Mouse (Mus musculus): ENCODE measurements around the gene Tomm34. TPM values are rescaled to one million over a fixed set of nuclear protein-coding genes. Genes with fewer than 3 reads are reported as not detected.

Gene Tomm34
- total RNA-seq (2021), result 100 to 1,000 TPM in 1 of 2 experiments, 10 to 100 TPM in 1; 99.4 to 114 TPM

DNA sequence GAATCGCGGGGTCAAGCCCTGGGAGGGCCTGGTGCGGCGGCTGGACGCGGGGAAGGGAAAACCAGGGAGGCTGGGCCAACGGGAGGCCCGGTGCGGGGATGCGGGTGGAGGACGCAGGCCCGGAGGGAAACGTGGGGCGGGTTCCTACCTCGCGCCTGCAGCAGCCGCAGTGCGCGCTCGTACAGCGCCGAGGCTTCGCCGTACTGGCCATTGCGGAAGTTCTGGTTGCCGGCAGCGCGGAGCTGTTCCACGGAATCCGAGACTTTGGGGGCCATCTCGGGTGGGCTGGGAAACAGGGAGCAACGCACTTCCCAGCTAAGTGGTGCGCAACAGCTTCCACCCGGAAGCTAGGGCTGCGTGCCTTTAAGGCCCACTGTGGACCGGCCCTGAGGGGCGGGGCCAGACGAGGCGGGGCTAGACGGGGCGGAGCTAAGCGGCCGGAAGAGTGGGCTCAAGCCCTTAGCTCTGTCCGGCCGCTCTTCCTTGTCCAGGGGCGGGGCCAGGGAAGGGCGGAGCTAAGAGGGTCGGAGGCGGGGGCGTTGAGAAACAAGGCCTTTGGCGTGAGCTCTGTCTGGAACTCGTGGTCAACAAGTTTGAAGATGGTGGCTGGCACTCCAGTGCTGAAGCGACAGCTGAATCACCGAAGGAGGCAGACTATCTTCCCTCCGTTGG, at the start of gene Tomm34:
TSS of gene Tomm34 (minus strand) at position 405 of the 672 bp plus-strand sequence.
- peak; percentile 88 to 90 for DNase-seq

DNA sequence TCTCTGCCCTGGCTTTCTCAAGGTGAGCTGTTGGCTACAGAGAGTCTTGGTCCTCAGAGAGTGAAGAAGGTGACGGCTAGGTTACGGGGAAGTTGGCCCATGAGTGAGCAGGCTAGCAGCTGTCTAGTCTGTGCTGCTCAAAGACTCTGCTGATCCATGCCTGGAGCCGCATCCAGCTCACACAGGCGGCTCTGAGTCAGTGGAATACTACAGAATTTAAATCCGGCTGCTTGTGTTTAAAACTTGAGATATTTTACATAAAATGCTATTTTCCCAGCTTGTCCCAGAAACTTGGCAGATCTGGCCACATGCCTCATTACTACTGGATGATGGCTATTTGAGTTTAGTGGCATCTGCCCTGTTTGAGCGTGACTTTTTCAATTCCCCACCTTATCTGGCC, 48.5 kb upstream of the Tomm34 start:
- no peak for DNase-seq

DNA sequence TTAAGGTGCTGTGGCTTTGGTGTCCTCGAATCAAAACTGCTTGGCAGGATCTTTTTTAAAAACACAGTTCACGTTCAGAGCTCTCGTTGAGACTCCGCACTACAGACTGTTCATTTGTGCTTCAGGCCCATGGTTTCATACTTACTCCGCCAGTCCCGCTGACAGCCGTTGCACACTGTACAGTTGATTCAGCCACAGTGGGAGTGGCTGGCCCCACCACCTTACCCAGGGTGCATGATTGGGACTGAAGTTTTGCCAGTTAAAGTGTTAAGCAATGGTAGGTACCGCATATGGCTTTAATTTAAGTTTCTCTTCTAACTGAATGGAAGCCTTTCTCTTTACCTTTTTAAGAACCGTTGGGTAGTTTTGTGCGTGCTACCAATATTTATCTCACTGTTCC, 44.6 kb upstream of the Tomm34 start:
- DNase-seq, result no peak

DNA sequence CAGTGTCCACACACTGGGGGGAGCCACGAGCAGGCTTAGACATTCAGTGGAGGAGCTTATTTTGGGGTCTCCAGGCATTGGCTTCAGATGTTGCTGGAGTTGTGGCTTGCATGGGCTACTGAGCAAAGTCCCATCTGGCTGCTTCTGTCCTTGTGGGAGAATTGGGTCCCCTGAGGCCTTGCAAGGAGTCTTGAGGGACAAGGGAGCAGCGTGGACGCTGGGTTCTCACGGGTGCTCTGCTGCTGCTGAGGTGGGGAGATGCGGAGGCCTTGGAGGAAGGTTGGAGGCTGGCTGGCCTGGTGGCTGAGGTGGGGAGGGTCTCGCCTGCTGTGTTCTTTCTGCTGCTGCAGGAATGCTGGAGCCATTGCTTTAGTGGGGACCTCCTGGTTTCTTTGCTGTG, 43.1 kb upstream of the Tomm34 start:
- DNase-seq, result no peak

GRCm38 (mm10) chr2:164111546-164111945, 40.6 kb upstream of the Tomm34 start:
- DNase-seq, result no peak

DNA sequence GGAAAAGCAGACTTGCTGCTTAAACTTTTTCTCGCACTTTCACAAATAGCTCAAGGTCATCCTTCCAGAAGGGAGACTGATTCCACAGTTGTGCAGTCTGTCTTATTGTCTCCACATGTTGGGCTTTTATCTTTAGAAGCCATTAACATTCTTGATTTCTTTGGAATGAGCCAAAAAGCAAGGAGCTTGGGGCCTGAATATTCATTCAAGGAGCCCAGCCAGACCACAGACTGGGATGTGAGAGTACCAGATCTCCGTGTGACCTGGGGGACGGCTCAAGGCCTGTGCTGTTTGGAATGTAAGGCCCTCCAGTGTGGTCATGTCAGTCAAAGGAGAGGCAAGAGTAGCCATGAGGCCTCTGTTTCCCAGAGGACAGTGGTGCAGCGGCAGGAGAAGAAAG, 37.5 kb upstream of the Tomm34 start:
- DNase-seq, result no peak

DNA sequence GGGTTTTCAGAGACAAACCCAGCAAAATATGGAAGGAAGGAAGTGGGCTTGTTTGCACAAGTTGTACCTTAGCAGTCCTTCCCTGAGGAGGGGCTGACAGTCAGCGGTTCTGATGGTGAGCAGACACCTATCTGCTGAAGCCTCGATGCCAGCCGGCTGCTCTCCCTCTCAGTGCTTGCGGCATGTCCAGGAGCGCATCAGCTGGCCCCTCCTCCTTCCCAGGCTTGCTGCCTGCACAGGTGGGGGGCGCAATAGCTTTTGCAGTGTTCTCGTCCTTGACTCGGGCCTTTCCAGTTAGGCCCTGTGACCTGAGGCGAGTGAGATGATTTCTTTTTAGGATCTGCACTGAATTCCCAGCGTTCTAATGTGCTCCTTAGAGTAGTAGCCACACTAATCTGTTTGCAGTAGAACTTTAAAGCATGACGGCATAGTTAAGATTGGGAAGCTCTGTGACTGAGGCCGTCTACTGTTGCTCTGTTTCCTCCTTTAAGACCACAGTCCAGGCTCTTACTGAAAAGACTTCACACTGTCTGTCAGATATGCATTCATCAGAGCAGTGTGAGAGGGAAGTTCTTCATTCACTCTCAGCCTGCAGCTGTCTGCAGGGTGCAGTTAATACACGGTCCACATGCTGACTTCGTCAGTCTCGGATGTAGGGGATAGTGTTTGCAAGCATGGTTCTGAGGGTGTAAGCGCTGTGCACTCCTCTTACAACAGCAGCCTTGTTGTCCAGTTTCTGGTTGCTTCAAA, 36.3 kb upstream of the Tomm34 start:
- no peak for DNase-seq

DNA sequence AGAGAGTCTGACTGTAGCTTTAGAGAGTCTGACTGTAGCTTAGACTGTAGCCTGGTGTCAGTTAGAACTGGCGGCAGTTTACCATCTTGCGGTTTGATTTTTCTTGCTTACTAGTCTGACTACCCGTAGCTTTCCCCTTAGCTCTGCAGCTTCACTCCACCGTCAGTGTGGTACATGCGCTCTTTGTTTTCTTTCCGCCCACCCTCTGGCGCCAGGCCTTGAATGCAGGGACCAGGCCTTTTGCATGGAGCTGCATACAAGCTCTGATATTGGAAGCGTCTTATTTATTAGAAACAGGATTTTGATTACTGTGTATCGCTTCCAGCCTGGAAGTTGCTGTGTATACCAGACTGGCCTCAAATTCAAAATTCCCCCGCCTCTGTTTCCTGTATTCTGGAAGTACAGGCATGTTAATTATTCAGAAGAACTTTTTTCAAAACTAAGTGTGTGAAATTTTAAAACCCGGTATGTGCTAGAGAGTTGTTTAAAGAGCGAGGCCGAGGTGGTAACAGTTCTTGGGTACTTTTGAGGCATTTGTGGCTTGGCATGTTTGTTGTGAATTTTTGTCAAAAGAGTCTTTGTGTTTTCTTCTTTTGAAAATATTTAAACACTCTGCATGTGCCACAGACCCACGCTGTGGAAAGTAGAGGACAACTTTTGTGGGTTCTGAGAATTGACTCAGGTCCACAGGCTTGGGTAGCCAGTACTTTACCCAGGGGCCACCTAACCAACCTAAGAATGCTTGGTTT, 35.5 kb upstream of the Tomm34 start:
- peak; percentile 54 to 58 for DNase-seq

- DNase-seq, result peak; percentile 50 to 62
Observed at GRCm38 (mm10) chr2:164103501-164103900, 32.5 kb upstream of the Tomm34 start.

DNA sequence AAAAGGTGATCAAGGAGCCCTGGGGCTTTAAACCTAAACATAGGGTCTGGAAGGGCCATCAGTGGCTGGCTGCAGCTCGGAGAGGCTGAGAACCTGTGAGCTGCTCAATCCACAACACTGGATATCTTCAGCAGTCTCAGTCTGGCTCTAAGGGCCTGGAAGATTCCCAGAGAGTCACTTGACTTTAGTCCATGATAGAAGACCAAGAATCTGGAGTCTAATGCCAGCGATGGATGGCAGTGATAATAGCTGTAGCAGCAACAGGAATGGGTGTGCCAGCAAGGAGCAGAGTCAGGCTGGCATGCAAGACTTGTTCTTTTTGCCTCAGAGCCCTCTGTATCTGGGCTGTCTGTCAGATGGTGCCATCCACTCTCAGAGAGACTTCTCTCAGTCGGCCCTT, 31.4 kb upstream of the Tomm34 start:
- DNase-seq, result no peak

DNA sequence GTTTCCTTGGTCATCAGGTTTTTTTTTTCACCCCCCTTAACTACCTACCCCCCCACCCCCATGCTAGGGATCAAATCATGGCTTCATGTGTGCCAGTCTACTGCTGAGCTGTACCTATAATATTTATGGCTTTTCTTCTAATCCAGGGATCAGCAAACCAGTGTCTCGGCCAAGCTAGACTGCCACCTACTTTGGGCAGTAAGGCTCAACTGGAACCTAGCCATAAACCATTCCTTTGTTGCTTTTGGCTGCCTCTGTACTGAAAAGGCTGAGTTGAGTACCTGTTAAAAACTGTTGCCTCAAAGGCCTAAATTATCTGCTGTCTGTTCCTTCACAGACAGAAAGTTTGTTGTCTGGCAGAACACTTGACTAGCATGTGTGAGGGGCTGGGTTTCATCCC, 31.0 kb upstream of the Tomm34 start:
- no peak for DNase-seq

DNA sequence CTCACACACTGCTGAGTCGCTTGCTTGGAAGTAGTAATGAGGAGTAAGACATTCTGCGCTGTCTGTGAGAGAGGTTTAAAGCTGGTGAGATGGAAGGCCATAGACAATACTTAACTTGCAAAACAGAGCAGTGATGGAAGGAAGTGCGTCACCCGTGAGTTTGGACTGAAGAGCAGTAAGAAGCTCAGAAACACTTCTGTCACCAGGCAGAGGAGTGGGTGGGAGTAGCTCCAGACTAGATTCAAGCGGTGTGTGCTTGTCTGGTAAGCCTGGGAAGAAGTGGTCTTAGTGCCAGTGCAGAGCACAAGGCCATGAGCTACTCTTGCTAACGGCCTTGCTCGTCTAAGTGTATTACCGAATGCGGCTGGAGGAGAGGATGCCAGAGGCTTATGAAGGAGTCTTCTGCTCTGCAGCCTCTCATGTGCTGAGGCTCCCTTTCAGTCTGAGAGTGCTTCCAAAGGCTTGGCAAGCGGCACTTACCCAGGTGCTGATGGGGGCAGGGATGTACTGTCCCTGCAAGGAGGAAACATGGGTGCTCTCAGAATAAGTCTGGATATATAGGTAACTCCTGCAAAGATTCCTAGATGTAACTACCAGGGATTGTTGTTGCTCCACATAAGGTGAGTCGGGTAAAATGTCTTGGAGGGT, 27.8 kb upstream of the Tomm34 start:
- peak in 1 of 2 experiments; percentile 32 for DNase-seq

DNA sequence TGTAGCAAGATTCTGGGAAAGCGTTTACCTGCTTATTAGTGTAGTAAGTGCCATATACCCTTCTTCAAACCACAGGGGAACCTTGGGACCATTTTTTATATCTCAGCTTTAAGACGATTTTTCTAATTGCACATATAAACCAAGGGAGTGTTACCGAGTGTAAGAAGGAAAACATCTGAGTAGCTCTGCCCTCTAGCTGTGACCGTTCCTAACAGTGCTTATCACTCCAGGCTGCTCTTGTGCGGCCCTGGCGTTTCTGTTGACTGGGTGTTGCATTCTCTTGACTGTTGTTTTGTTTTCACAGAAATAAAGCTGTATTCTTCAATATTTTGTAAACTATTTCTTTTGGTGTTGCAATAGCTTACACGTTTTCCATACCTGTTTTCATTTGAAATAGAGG, 23.2 kb upstream of the Tomm34 start:
- no peak for DNase-seq

DNA sequence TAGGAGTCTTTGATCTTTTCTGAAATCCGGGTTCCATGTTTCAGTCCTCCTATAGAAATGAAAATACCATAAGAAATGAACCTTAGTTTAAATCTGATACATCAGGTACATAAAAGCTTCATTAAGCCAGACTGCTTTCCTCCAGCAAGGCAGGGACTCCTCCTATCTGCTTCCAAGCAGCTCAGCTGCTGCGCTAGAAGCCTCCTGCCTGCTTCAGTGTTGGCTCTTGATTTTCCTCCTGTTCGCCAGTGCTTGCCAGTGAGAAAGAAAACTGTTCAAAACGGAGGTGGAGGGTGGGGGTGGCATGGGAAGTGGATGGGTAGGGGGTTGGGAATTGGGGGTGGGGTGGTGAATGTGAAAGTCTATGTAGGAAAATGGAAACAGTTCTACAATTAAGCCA, 18.5 kb upstream of the Tomm34 start:
- no peak for DNase-seq

GRCm38 (mm10) chr2:164087416-164088017, 16.5 kb upstream of the Tomm34 start:
- DNase-seq, result no peak

GRCm38 (mm10) chr2:164084342-164084700, 13.4 kb upstream of the Tomm34 start:
- no peak for DNase-seq

- no peak for DNase-seq
Observed at GRCm38 (mm10) chr2:164083609-164084341, 12.8 kb upstream of the Tomm34 start.

GRCm38 (mm10) chr2:164082175-164082574, 11.2 kb upstream of the Tomm34 start:
- DNase-seq, result no peak

- DNase-seq, result no peak
Observed at GRCm38 (mm10) chr2:164081577-164081976, 10.6 kb upstream of the Tomm34 start.

DNA sequence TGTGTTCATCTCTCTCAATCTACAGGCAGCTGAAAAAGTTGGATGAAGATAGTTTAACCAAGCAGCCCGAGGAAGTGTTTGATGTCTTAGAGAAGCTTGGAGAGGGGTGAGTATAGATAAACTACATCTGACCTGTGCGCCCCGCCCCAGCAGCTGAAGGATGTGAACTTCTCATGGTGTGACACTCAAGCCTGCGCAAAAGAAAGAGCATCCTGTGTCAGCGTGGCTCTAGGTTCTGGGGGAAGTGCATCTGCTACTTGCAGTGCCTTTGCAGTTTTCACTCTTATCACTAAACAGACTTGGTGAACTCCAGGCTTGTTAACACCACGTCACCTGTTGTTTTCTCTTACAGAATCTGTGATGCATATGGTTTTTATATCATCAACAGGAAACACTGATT, 8.5 kb upstream of the Tomm34 start:
- DNase-seq, result no peak

GRCm38 (mm10) chr2:164077875-164078274, 6.9 kb upstream of the Tomm34 start:
- DNase-seq, result no peak

Measured in layer of hippocampus, postnatal 36 days (tissue).